Mouse (Mus musculus) heart, embryonic 15.5 days (tissue): ENCODE data around the gene Astl. TPM values are rescaled to one million over a fixed set of nuclear protein-coding genes. Genes with fewer than 3 reads are reported as not detected.

Experiments used
- ATAC-seq: fragments of 200-750 bp; cut with Nextera tagmentation; replicated peaks from 2 replicates; pipeline ENCODE4 v1.8.0; 2017; ENCODE audit warnings: low read depth, moderate TSS enrichment; ENCODE audit not compliant: insufficient number of reproducible peaks, insufficient read depth, low FRiP score
- H3K27ac ChIP-seq: fragments of 300-500 bp; sonication (generic); 2 replicates; pipeline ENCODE4 v1.5.1; 2015; ENCODE audit warnings: mild to moderate bottlenecking, inconsistent platforms
- H3K27me3 ChIP-seq: fragments of 300-500 bp; sonication (generic); 2 replicates; pipeline ENCODE4 v1.6.1; 2015; ENCODE audit warnings: inconsistent platforms
- H3K36me3 ChIP-seq: fragments of 300-500 bp; sonication (generic); 2 replicates; pipeline ENCODE4 v1.6.1; 2015; ENCODE audit warnings: mild to moderate bottlenecking, inconsistent platforms
- H3K4me1 ChIP-seq: fragments of 300-500 bp; sonication (generic); replicated peaks from 2 replicates; pipeline ENCODE4 v1.6.1; 2015; ENCODE audit warnings: inconsistent platforms
- H3K4me2 ChIP-seq: fragments of 300-500 bp; sonication (generic); 2 replicates; pipeline ENCODE4 v1.6.1; 2015; ENCODE audit warnings: inconsistent platforms, mild to moderate bottlenecking, moderate library complexity
- H3K4me3 ChIP-seq: fragments of 300-500 bp; sonication (generic); 2 replicates; pipeline ENCODE4 v1.5.1; 2015; ENCODE audit warnings: mild to moderate bottlenecking, inconsistent platforms
- H3K9ac ChIP-seq: fragments of 300-500 bp; sonication (generic); 2 replicates; pipeline ENCODE4 v1.6.1; 2015; ENCODE audit warnings: mild to moderate bottlenecking, inconsistent platforms
- H3K9me3 ChIP-seq: fragments of 300-500 bp; sonication (generic); replicated peaks from 2 replicates; pipeline ENCODE4 v1.6.1; 2016; ENCODE audit warnings: inconsistent platforms
- WGBS: fragments of 180-500 bp; shearing (Covaris S2); methylation state at CpG from one replicate; pipeline ENCODE4 v1.1.7; 2015; ENCODE audit warnings: mixed read lengths; 5-methylcytosine and 5-hydroxymethylcytosine counted together
- polyA plus RNA-seq: library from polyadenylated mRNA; unstranded; fragments of >200 nt; fragmentation: Nextera tagmentation; extraction: Ambion mirVana; gene quantifications from 2 replicates; pipeline ENCODE4 v1.2.1, GENCODE M21; 2015

The Astl gene
- polyA plus RNA-seq, 1 experiment from 2014 or later: not detected

- Histone ChIP-seq H3K27ac (0 out of 2 replicates have a peak overlapping the region, but pooled peaks have one; percentile 79), H3K27me3 (peaks cover 14% of the 10 kb centered on the region), H3K36me3 (no peaks in the 10 kb centered on the region), H3K4me2 (peak overlapping the region; percentile 93), H3K9ac (no peak overlapping the region), H3K4me1 (peaks cover 38% of the 10 kb centered on the region), H3K4me3 (peak overlapping the region; percentile 61), H3K9me3 (no peaks in the 10 kb centered on the region)
- no peak for ATAC-seq
- 61% methylated on average over 7 of the region's 7 CpGs for WGBS
These were observed 427 bp upstream of the Astl start for GRCm38 (mm10) chr2:127338012-127338411.

- no peak overlapping the region for H3K9ac ChIP-seq
- H3K4me3 ChIP-seq: no peak overlapping the region
- peaks cover 30% of the 10 kb centered on the region for H3K4me1 ChIP-seq
- 58% methylated on average over 4 of the region's 4 CpGs for WGBS
- H3K9me3 ChIP-seq: no peaks in the 10 kb centered on the region
- no peak overlapping the region for H3K4me2 ChIP-seq
- H3K36me3 ChIP-seq: no peaks in the 10 kb centered on the region
- H3K27ac ChIP-seq: no peak overlapping the region
- no peak for ATAC-seq
- H3K27me3 ChIP-seq: peaks cover 14% of the 10 kb centered on the region
These were observed 394 bp downstream of the Astl start for GRCm38 (mm10) chr2:127338833-127339232.

GRCm38 (mm10) chr2:127339262-127339661 is 823 bp downstream of the Astl start:
- Histone ChIP-seq H3K4me2 (no peak overlapping the region), H3K36me3 (no peaks in the 10 kb centered on the region), H3K27ac (no peak overlapping the region), H3K4me3 (no peak overlapping the region), H3K9me3 (no peaks in the 10 kb centered on the region), H3K9ac (no peak overlapping the region), H3K4me1 (peaks cover 26% of the 10 kb centered on the region), H3K27me3 (peaks cover 14% of the 10 kb centered on the region)
- ATAC-seq: no peak
- WGBS: 54% methylated on average over 6 of the region's 6 CpGs

- H3K9ac ChIP-seq: no peak overlapping the region
- H3K27ac ChIP-seq: no peak overlapping the region
- 3% methylated on average over 3 of the region's 3 CpGs for WGBS
- H3K36me3 ChIP-seq: no peaks in the 10 kb centered on the region
- H3K27me3 ChIP-seq: peaks cover 14% of the 10 kb centered on the region
- no peaks in the 10 kb centered on the region for H3K9me3 ChIP-seq
- no peak for ATAC-seq
- H3K4me1 ChIP-seq: peaks cover 8% of the 10 kb centered on the region
- H3K4me2 ChIP-seq: no peak overlapping the region
- no peak overlapping the region for H3K4me3 ChIP-seq
These were observed 2.7 kb downstream of the Astl start for GRCm38 (mm10) chr2:127341159-127341558.

- no peaks in the 10 kb centered on the region for H3K4me1 ChIP-seq
- H3K9ac ChIP-seq: no peak overlapping the region
- H3K27me3 ChIP-seq: no peaks in the 10 kb centered on the region
- no peak overlapping the region for H3K27ac ChIP-seq
- no peak overlapping the region for H3K4me3 ChIP-seq
- no peaks in the 10 kb centered on the region for H3K9me3 ChIP-seq
- no peak for ATAC-seq
- no peak overlapping the region for H3K4me2 ChIP-seq
- no peaks in the 10 kb centered on the region for H3K36me3 ChIP-seq
- WGBS: 54% methylated on average over 1 of the region's 1 CpGs
These were observed 7.9 kb downstream of the Astl start for GRCm38 (mm10) chr2:127346334-127346733.

- Histone ChIP-seq H3K36me3 (no peaks in the 10 kb centered on the region), H3K9ac (no peak overlapping the region), H3K27me3 (no peaks in the 10 kb centered on the region), H3K4me3 (no peak overlapping the region), H3K9me3 (no peaks in the 10 kb centered on the region), H3K4me2 (no peak overlapping the region), H3K4me1 (no peaks in the 10 kb centered on the region), H3K27ac (no peak overlapping the region)
- 68% methylated on average over 13 of the region's 13 CpGs for WGBS
- no peak for ATAC-seq
These were observed 8.9 kb downstream of the Astl start for GRCm38 (mm10) chr2:127347147-127347985.

- 84% methylated on average over 4 of the region's 4 CpGs for WGBS
- no peak for ATAC-seq
- peaks cover 24% of the 10 kb centered on the region for H3K27me3 ChIP-seq
These were observed 15.4 kb downstream of the Astl start for GRCm38 (mm10) chr2:127353881-127354280.

GRCm38 (mm10) chr2:127362459-127363281 is 24.2 kb downstream of the Astl start, which contains the start of gene Adra2b:
TSS of gene Adra2b (plus strand) at chr2:127363208.
- Histone ChIP-seq H3K4me1 (peaks cover 17% of the 10 kb centered on the region), H3K27ac (no peak within 1 kb of the TSS), H3K36me3 (no peaks in the 10 kb centered on the region), H3K9me3 (no peaks in the 10 kb centered on the region), H3K9ac (peak within 1 kb of the TSS; percentile 41), H3K27me3 (peaks cover 83% of the 10 kb centered on the region), H3K4me3 (peak within 1 kb of the TSS; percentile 49), H3K4me2 (peak within 1 kb of the TSS; percentile 82)
- WGBS: under 1% methylated on average over 45 of the region's 49 CpGs
- ATAC-seq: peak; percentile 80

More at GRCm38 (mm10) chr2:127353881-127354280, 15.4 kb downstream of the Astl start:
- Histone ChIP-seq H3K9ac (no peak overlapping the region), H3K36me3 (no peaks in the 10 kb centered on the region), H3K9me3 (no peaks in the 10 kb centered on the region), H3K27ac (no peak overlapping the region), H3K4me1 (no peaks in the 10 kb centered on the region), H3K4me2 (no peak overlapping the region), H3K4me3 (no peak overlapping the region)

- H3K4me3 ChIP-seq: peak overlapping the region; percentile 49
- no peak overlapping the region for H3K27ac ChIP-seq
- H3K9me3 ChIP-seq: no peaks in the 10 kb centered on the region
- H3K9ac ChIP-seq: peak overlapping the region; percentile 41
- peaks cover 17% of the 10 kb centered on the region for H3K4me1 ChIP-seq
- peak; percentile 23 for ATAC-seq
- H3K27me3 ChIP-seq: peaks cover 84% of the 10 kb centered on the region
- H3K4me2 ChIP-seq: peak overlapping the region; percentile 82
- no peaks in the 10 kb centered on the region for H3K36me3 ChIP-seq
- under 1% methylated on average over 28 of the region's 28 CpGs for WGBS
These were observed 24.8 kb downstream of the Astl start for GRCm38 (mm10) chr2:127363282-127363652.

GRCm38 (mm10) chr2:127363696-127364095 is 25.3 kb downstream of the Astl start:
- Histone ChIP-seq H3K4me2 (peak overlapping the region; percentile 82), H3K27ac (no peak overlapping the region), H3K27me3 (peaks cover 84% of the 10 kb centered on the region), H3K9me3 (no peaks in the 10 kb centered on the region), H3K9ac (no peak overlapping the region), H3K4me3 (peak overlapping the region; percentile 49), H3K36me3 (no peaks in the 10 kb centered on the region), H3K4me1 (peaks cover 17% of the 10 kb centered on the region)
- WGBS: 5% methylated on average over 20 of the region's 20 CpGs
- no peak for ATAC-seq

GRCm38 (mm10) chr2:127364452-127364851 is 26.0 kb downstream of the Astl start:
- 22% methylated on average over 8 of the region's 8 CpGs for WGBS
- Histone ChIP-seq H3K36me3 (no peaks in the 10 kb centered on the region), H3K9me3 (no peaks in the 10 kb centered on the region), H3K4me2 (peak overlapping the region; percentile 82; the same call in 1 of the 2 replicates), H3K4me1 (peaks cover 17% of the 10 kb centered on the region), H3K27me3 (peaks cover 76% of the 10 kb centered on the region), H3K9ac (no peak overlapping the region), H3K4me3 (peak overlapping the region; percentile 49; the same call in 1 of the 2 replicates), H3K27ac (no peak overlapping the region)
- ATAC-seq: no peak
